Mouse (Mus musculus): Measurements from ENCODE around the gene Rfx1. TPM values are rescaled to one million over a fixed set of nuclear protein-coding genes. Genes with fewer than 3 reads are reported as not detected.

Rfx1 gene
- total RNA-seq, 2 experiments from 2014 or later = 19.8 to 24.1 TPM

DNA sequence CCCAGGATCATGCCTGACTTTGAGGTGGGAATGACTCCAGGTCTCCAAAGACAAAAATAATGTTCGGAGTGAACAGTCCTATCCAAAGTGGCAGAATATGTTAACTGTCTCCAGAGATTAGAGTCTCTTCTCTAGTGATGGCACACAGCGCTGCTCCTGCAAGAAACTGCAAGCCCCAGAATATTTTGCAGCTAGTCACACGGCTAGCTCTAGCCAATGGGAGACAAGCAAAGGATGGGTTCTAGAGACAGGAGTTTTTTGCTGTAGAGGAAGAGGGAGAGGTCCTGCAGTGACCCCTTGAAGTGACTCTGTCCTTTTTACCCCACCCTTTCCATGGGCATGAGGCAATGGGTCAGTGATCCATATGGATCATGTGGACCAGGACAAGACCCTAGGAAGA is 71.2 kb downstream of the Rfx1 start:
- no peak for DNase-seq (ENCODE audit: extremely low spot score in 1 of 2, low spot score in 1 of 2)

DNA sequence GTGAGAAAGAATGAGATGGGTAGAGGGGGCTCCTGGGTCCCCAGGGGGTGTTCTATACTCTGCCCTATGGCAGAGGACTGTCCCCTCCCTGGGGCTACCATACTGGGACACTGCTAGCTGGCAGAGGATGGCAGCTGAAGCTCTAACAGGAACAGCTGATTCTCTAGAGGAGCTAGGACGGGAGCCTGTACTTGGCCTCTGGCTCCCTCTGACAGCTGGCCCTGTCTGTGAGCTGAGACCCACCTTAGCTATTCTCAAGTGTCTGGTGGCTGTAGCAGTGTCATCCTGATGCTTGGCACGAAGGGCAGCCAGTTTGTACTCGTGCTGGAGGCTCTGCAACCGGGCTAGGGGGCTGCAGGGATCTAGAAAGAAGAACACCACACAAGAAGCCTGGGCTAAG is 74.2 kb downstream of the Rfx1 start:
- DNase-seq (ENCODE audit: extremely low spot score in 1 of 2, low spot score in 1 of 2) = no peak

DNA sequence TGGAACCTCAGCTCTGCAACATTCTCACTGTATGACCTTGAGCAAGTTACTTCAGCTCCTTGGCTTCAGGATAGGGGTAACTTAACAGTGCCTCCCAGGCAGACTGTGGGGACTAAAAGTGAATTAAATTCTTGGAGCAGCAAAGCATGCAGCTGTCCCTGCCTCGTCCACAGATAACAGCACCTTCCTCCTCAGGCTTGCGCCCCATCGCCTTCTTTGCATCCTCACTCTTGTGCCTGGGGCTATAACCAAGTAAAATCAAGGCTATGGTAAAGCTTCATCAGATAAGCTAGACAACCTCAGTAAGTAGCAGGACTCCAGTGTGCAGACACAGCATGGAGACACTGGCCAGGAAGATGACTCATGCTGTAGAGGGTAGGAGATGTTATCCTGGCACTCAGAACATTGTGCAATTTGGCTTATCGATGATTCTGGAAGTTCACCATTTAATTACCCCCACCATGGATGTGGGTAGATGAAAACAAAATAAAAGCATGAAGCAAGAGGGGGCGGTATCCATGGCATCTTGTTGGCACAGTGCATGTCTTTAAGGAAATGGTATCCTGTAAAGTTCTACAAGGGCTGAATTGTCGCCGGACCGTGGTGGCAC is 78.1 kb downstream of the Rfx1 start:
- no peak for DNase-seq (ENCODE audit: extremely low spot score in 1 of 2, low spot score in 1 of 2)

Small RNA genes lying within 50 kb of the gene (microRNA-seq; reads per million reads assigned to microRNA genes)
- gene Mir709 = 0 reads per million in 2 experiments

Other genes with a start within 250 kb of the Rfx1 start
- 100 to 1,000 TPM; 315 to 348 TPM for gene Adgrl1, start 166.7 kb upstream of the Rfx1 start, total RNA-seq (2021)
- under 1 TPM; 0.49 to 0.54 TPM for gene Gm10644, start 111.6 kb upstream of the Rfx1 start, total RNA-seq (2021)
- gene Asf1b, start 111.3 kb upstream of the Rfx1 start, total RNA-seq (2021) = 1 to 10 TPM in 1 of 2 experiments, under 1 TPM in 1; 0.39 to 1.2 TPM
- 100 to 1,000 TPM; 257 to 273 TPM for gene Prkaca, start 93.8 kb upstream of the Rfx1 start, total RNA-seq (2021)
- 10 to 100 TPM; 44.2 to 45.4 TPM for gene Samd1, start 69.2 kb upstream of the Rfx1 start, total RNA-seq (2021)
- under 1 TPM; 0.20 to 0.33 TPM for gene 1700067K01Rik, start 65.3 kb upstream of the Rfx1 start, total RNA-seq (2021)
- gene 2210011C24Rik, start 54.7 kb upstream of the Rfx1 start, total RNA-seq (2021) = 1 to 10 TPM; 1.9 to 2.3 TPM
- gene Palm3, start 45.4 kb upstream of the Rfx1 start, total RNA-seq (2021) = 1 to 10 TPM; 2.7 to 2.9 TPM
- gene Il27ra, start 24.2 kb upstream of the Rfx1 start, total RNA-seq (2021) = 1 to 10 TPM; 2.0 to 2.4 TPM
- gene Rln3, start 21.8 kb upstream of the Rfx1 start, total RNA-seq (2021) = not detected
- 1 to 10 TPM; 4.4 to 4.5 TPM for gene Gm10643, start 1.7 kb upstream of the Rfx1 start, total RNA-seq (2021)
- gene Dcaf15, start 37.9 kb downstream of the Rfx1 start, total RNA-seq (2021) = 10 to 100 TPM; 18.5 to 19.1 TPM
- gene Podnl1, start 59.2 kb downstream of the Rfx1 start, total RNA-seq (2021) = not detected
- gene Cc2d1a, start 81.1 kb downstream of the Rfx1 start, total RNA-seq (2021) = 10 to 100 TPM; 52.6 to 54.0 TPM
- 1 to 10 TPM; 1.4 to 2.1 TPM for gene 4930432K21Rik, start 81.2 kb downstream of the Rfx1 start, total RNA-seq (2021)
- 1 to 10 TPM; 2.6 to 3.0 TPM for gene Nanos3, start 118.4 kb downstream of the Rfx1 start, total RNA-seq (2021)
- 10 to 100 TPM; 16.5 to 20.4 TPM for gene Zswim4, start 170.2 kb downstream of the Rfx1 start, total RNA-seq (2021)
- 100 to 1,000 TPM; 140 to 152 TPM for gene D8Ertd738e, start 182.9 kb downstream of the Rfx1 start, total RNA-seq (2021)
- 10 to 100 TPM; 18.4 to 20.6 TPM for gene Mri1, start 190.5 kb downstream of the Rfx1 start, total RNA-seq (2021)
- 10 to 100 TPM; 24.2 to 25.5 TPM for gene Ccdc130, start 203.5 kb downstream of the Rfx1 start, total RNA-seq (2021)